Mouse (Mus musculus) hindbrain, embryonic 15.5 days (tissue): Measurements from ENCODE around the gene Adarb1. TPM values are rescaled to one million over a fixed set of nuclear protein-coding genes. Genes with fewer than 3 reads are reported as not detected.

Experiments used
- ATAC-seq: fragments of 200-750 bp; cut with Nextera tagmentation; 2 replicates; pipeline ENCODE4 v1.8.0; 2017; ENCODE audit warnings: low read depth, moderate number of reproducible peaks, moderate TSS enrichment; ENCODE audit not compliant: low FRiP score
- H3K27ac ChIP-seq: fragments of 300-500 bp; sonication (generic); replicated peaks from 2 replicates; pipeline ENCODE4 v1.5.1; 2015; ENCODE audit warnings: mild to moderate bottlenecking, inconsistent platforms
- H3K27me3 ChIP-seq: fragments of 300-500 bp; sonication (generic); 2 replicates; pipeline ENCODE4 v1.6.1; 2015; ENCODE audit warnings: control low read depth, inconsistent platforms
- H3K36me3 ChIP-seq: fragments of 300-500 bp; sonication (generic); 2 replicates; pipeline ENCODE4 v1.6.1; 2015; ENCODE audit warnings: control low read depth, inconsistent platforms
- H3K4me1 ChIP-seq: fragments of 300-500 bp; sonication (generic); replicated peaks from 2 replicates; pipeline ENCODE4 v1.6.1; 2015; ENCODE audit warnings: control low read depth, inconsistent platforms
- H3K4me2 ChIP-seq: fragments of 300-500 bp; sonication (generic); 2 replicates; pipeline ENCODE4 v1.6.1; 2015; ENCODE audit warnings: moderate library complexity, mild to moderate bottlenecking, inconsistent platforms
- H3K4me3 ChIP-seq: fragments of 300-500 bp; sonication (generic); 2 replicates; pipeline ENCODE4 v1.5.1; 2015; ENCODE audit warnings: mild to moderate bottlenecking, inconsistent platforms
- H3K9ac ChIP-seq: fragments of 300-500 bp; sonication (generic); 2 replicates; pipeline ENCODE4 v1.6.1; 2015; ENCODE audit warnings: inconsistent platforms
- H3K9me3 ChIP-seq: fragments of 300-500 bp; sonication (generic); 2 replicates; pipeline ENCODE4 v1.6.1; 2016; ENCODE audit warnings: control low read depth, inconsistent platforms
- WGBS: fragments of 180-500 bp; shearing (Covaris S2); methylation state at CpG from one replicate; pipeline ENCODE4 v1.1.7; 2015; 5-methylcytosine and 5-hydroxymethylcytosine counted together
- polyA plus RNA-seq: library from polyadenylated mRNA; unstranded; fragments of >200 nt; fragmentation: Nextera tagmentation; extraction: Ambion mirVana; gene quantifications from 2 replicates; pipeline ENCODE4 v1.2.1, GENCODE M21; 2015

Adarb1 gene
- polyA plus RNA-seq, 1 experiment from 2014 or later: 21.5 TPM

DNA sequence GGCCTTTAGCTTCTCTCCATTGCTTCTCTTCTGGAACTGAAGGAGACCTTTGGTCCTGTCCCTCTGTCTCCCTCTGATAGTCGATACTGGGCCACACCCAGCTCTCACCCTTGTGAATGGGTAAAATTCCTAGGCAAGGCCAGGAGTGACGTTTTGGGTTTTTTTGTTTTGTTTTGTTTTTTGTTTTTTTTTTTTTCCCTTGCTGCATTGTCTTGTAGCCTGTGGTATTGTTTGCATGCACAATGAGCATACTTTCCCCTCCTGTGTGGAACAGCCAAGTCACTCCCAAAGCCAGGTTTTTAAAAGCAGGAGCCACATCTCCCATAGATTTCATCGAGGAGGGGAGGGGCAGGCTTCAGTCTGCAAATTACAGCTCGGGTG lies 16.0 kb upstream of the Adarb1 start:
- Histone ChIP-seq H3K27me3 (no peaks in the 10 kb centered on the region), H3K36me3 (no peaks in the 10 kb centered on the region), H3K9me3 (no peaks in the 10 kb centered on the region), H3K9ac (no peak overlapping the region), H3K27ac (no peak overlapping the region), H3K4me1 (peaks cover 12% of the 10 kb centered on the region), H3K4me2 (peak overlapping the region; percentile 46), H3K4me3 (peak overlapping the region; percentile 7; the same call in 1 of the 2 replicates)
- 21% methylated on average over 4 of the region's 4 CpGs for WGBS
- ATAC-seq: no peak

GRCm38 (mm10) chr10:77430771-77431170 lies 12.7 kb upstream of the Adarb1 start:
- H3K27ac ChIP-seq: no peak overlapping the region
- H3K4me3 ChIP-seq: no peak overlapping the region
- no peaks in the 10 kb centered on the region for H3K27me3 ChIP-seq
- H3K9me3 ChIP-seq: no peaks in the 10 kb centered on the region
- peaks cover 12% of the 10 kb centered on the region for H3K4me1 ChIP-seq
- ATAC-seq: no peak
- H3K9ac ChIP-seq: no peak overlapping the region
- H3K4me2 ChIP-seq: no peak overlapping the region
- no peaks in the 10 kb centered on the region for H3K36me3 ChIP-seq

- H3K27ac ChIP-seq: no peak overlapping the region
- no peak overlapping the region for H3K4me3 ChIP-seq
- peaks cover 10% of the 10 kb centered on the region for H3K4me1 ChIP-seq
- 92% methylated on average over 5 of the region's 5 CpGs for WGBS
- H3K27me3 ChIP-seq: no peaks in the 10 kb centered on the region
- H3K9ac ChIP-seq: no peak overlapping the region
- H3K36me3 ChIP-seq: no peaks in the 10 kb centered on the region
- ATAC-seq: no peak
- no peaks in the 10 kb centered on the region for H3K9me3 ChIP-seq
- H3K4me2 ChIP-seq: no peak overlapping the region
Observed at GRCm38 (mm10) chr10:77429921-77430320, 11.9 kb upstream of the Adarb1 start.

DNA sequence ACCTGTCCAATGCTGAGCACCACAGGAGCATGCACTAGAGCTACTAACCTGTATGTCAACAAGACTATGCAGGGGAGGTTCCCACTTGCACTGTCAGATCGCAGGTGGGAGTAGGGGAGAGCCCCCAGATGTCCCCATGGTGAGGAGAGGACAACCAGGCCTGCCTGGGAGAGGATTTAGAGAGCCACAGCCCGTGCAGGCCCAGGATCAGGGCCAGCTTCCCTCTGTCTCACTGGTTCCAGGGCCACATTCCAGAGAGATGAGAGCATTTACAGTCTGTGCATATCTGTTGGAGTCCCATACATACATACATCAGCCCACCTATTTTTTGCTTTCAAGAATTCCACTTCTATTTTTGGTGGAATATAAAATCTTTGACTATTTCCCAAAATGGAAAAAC lies 9.5 kb upstream of the Adarb1 start:
- H3K27me3 ChIP-seq: no peaks in the 10 kb centered on the region
- H3K27ac ChIP-seq: no peak overlapping the region
- H3K4me2 ChIP-seq: no peak overlapping the region
- no peak overlapping the region for H3K4me3 ChIP-seq
- no peaks in the 10 kb centered on the region for H3K9me3 ChIP-seq
- no peaks in the 10 kb centered on the region for H3K4me1 ChIP-seq
- WGBS: 72% methylated on average over 2 of the region's 2 CpGs
- no peak for ATAC-seq
- no peak overlapping the region for H3K9ac ChIP-seq
- no peaks in the 10 kb centered on the region for H3K36me3 ChIP-seq

GRCm38 (mm10) chr10:77420190-77420589 lies 2.1 kb upstream of the Adarb1 start:
- ATAC-seq: no peak
- no peak overlapping the region for H3K27ac ChIP-seq
- no peak overlapping the region for H3K4me3 ChIP-seq
- no peaks in the 10 kb centered on the region for H3K36me3 ChIP-seq
- H3K4me1 ChIP-seq: peaks cover 25% of the 10 kb centered on the region
- H3K9ac ChIP-seq: no peak overlapping the region
- no peak overlapping the region for H3K4me2 ChIP-seq
- 96% methylated on average over 3 of the region's 3 CpGs for WGBS
- H3K9me3 ChIP-seq: no peaks in the 10 kb centered on the region
- H3K27me3 ChIP-seq: no peaks in the 10 kb centered on the region

DNA sequence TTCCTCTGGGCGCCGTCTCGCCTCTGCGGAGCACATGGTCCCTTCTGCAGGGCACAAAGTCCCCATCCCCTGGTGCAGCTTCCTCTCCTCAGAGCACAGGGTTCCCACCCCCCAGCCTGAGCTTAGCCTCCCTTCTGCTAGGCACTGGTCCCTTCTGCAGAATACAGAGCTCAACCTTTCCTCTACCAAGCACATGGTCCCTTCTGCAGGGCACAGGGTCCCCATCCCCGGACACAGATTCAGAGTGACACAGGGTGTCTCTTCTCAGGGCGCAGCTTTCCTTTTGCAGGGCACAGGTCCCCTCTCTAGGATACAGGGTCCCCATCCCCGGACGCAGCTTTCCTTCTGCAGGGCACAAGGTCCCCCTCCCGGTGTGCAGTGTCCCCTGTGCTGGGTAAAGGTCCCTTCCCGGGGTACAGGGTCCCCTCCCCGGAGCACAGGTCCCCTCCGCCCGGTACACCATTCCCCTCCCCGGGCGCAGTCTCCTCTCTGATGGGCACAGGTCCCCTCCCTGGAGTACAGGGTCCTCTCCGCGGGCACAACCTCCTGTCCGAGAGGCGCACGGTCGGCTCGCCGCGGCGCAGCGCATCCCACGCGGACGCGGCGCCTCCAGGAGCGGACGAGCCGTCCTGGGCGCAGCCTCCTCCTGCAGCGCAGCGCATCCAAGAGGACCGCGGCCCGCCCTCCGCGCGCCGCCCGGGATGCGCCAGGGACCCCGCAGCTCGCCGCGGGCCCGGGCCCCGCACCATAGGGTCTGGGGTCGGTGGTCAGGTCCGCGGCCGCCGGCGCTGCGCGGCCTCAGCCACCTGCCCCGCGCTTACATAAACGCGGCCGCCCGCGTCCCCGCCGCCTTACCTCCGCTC lies 599 bp downstream of the Adarb1 start:
- Histone ChIP-seq H3K36me3 (no peaks in the 10 kb centered on the region), H3K9ac (peak overlapping the region; percentile 65), H3K9me3 (no peaks in the 10 kb centered on the region), H3K4me2 (peak overlapping the region; percentile 85), H3K27ac (peak overlapping the region; percentile 76), H3K27me3 (no peaks in the 10 kb centered on the region), H3K4me1 (peaks cover 25% of the 10 kb centered on the region), H3K4me3 (peak overlapping the region; percentile 81)
- under 1% methylated on average over 66 of the region's 70 CpGs for WGBS
- ATAC-seq: peak; percentile 83

- H3K4me3 ChIP-seq: peak overlapping the region; percentile 81
- H3K27ac ChIP-seq: no peak overlapping the region
- no peaks in the 10 kb centered on the region for H3K27me3 ChIP-seq
- 5% methylated on average over 24 of the region's 24 CpGs for WGBS
- H3K9ac ChIP-seq: peak overlapping the region; percentile 65
- peaks cover 25% of the 10 kb centered on the region for H3K4me1 ChIP-seq
- no peaks in the 10 kb centered on the region for H3K36me3 ChIP-seq
- ATAC-seq: no peak
- H3K4me2 ChIP-seq: peak overlapping the region; percentile 85
- no peaks in the 10 kb centered on the region for H3K9me3 ChIP-seq
Observed at GRCm38 (mm10) chr10:77416666-77417239, 1.3 kb downstream of the Adarb1 start.

- Histone ChIP-seq H3K27ac (no peak overlapping the region), H3K36me3 (no peaks in the 10 kb centered on the region), H3K4me1 (peaks cover 25% of the 10 kb centered on the region), H3K9me3 (no peaks in the 10 kb centered on the region), H3K4me2 (peak overlapping the region; percentile 15; the same call in 1 of the 2 replicates), H3K4me3 (no peak overlapping the region), H3K27me3 (no peaks in the 10 kb centered on the region), H3K9ac (no peak overlapping the region)
- WGBS: 83% methylated on average over 5 of the region's 5 CpGs
- no peak for ATAC-seq
Observed at GRCm38 (mm10) chr10:77415867-77416266, 2.2 kb downstream of the Adarb1 start.

- no peak overlapping the region for H3K27ac ChIP-seq
- no peak for ATAC-seq
- no peaks in the 10 kb centered on the region for H3K9me3 ChIP-seq
- no peaks in the 10 kb centered on the region for H3K36me3 ChIP-seq
- H3K4me2 ChIP-seq: no peak overlapping the region
- 87% methylated on average over 2 of the region's 2 CpGs for WGBS
- H3K27me3 ChIP-seq: no peaks in the 10 kb centered on the region
- H3K4me1 ChIP-seq: peaks cover 22% of the 10 kb centered on the region
- H3K4me3 ChIP-seq: no peak overlapping the region
- no peak overlapping the region for H3K9ac ChIP-seq
Observed at GRCm38 (mm10) chr10:77413791-77414190, 4.3 kb downstream of the Adarb1 start.

DNA sequence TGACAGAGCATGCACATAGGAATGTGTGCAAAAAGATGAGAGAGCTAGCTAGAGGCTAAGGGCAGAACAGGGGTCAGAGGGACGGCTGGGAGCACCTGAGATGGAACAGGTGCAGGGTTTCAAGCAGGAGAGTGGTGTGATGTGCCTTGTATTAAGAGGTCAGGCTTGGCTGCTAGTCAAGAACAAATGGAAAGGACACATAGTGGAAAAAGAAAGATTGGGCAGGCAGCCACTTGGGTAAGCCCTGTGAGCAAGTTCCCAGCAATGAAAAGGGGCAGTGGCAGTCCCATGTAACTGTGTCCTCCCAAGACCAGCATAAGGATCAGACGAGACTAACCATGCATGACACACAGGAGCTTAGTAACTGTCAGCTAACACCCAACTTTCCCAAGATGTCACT lies 8.9 kb downstream of the Adarb1 start:
- Histone ChIP-seq H3K9ac (no peak overlapping the region), H3K27me3 (no peaks in the 10 kb centered on the region), H3K4me3 (no peak overlapping the region), H3K4me1 (no peaks in the 10 kb centered on the region), H3K27ac (no peak overlapping the region), H3K36me3 (no peaks in the 10 kb centered on the region), H3K4me2 (no peak overlapping the region), H3K9me3 (no peaks in the 10 kb centered on the region)
- no peak for ATAC-seq
- whole genome bisulfite sequencing: 65% methylated on average over 2 of the region's 2 CpGs

- H3K9me3 ChIP-seq: no peaks in the 10 kb centered on the region
- no peak overlapping the region for H3K4me3 ChIP-seq
- no peak overlapping the region for H3K4me2 ChIP-seq
- no peak overlapping the region for H3K9ac ChIP-seq
- no peaks in the 10 kb centered on the region for H3K36me3 ChIP-seq
- no peak overlapping the region for H3K27ac ChIP-seq
- H3K4me1 ChIP-seq: no peaks in the 10 kb centered on the region
- no peaks in the 10 kb centered on the region for H3K27me3 ChIP-seq
- WGBS: 93% methylated on average over 9 of the region's 9 CpGs
- no peak for ATAC-seq
Observed at GRCm38 (mm10) chr10:77408241-77408640, 9.8 kb downstream of the Adarb1 start.

DNA sequence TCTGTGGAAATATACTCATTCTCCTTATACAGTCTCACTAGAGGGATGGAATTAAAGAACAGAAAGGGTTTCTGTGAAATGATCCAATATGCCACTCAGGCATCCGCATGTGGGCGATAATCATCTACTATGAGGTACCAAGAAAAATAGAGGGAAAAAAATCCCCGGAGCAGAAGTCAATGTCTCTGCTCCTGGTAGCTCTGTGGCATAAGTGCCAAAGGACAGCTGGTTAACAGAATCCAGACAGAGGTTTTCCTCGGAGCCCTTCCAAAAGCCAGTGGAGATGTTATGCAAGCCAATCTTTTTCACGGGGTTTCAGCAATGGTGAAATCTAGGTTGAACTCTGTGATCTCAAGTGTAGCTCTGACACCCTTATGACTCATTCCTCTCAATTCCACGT lies 11.6 kb downstream of the Adarb1 start:
- no peak for ATAC-seq
- H3K4me1 ChIP-seq: no peaks in the 10 kb centered on the region
- H3K9ac ChIP-seq: no peak overlapping the region
- no peak overlapping the region for H3K4me3 ChIP-seq
- H3K36me3 ChIP-seq: no peaks in the 10 kb centered on the region
- no peaks in the 10 kb centered on the region for H3K27me3 ChIP-seq
- H3K4me2 ChIP-seq: no peak overlapping the region
- 80% methylated on average over 6 of the region's 6 CpGs for WGBS
- no peak overlapping the region for H3K27ac ChIP-seq
- H3K9me3 ChIP-seq: no peaks in the 10 kb centered on the region
